Mouse (Mus musculus) cortical plate, adult 2 months (tissue): Measurements from ENCODE around the gene Pmis2.

Experiments used
- CTCF ChIP-seq: fragments of 200-500 bp; IDR thresholded peaks from 2 replicates; pipeline ENCODE4 v1.5.1; 2011; ENCODE audit warnings: mild to moderate bottlenecking, control low read depth, low read length; ENCODE audit not compliant: insufficient read depth; ENCODE audit errors: extremely low read depth
- POLR2A ChIP-seq: fragments of 200-500 bp; IDR thresholded peaks from 2 replicates; pipeline ENCODE4 v1.6.1; 2011; ENCODE audit warnings: mild to moderate bottlenecking, low read length, control low read depth; ENCODE audit not compliant: insufficient read depth; ENCODE audit errors: extremely low read depth

GRCm38 (mm10) chr7:30649591-30650540 is 21.5 kb downstream of the Pmis2 start, which contains the start of gene Rbm42:
- TF ChIP-seq POLR2A (peak; percentile 55; the same call in 1 of the 2 replicates), CTCF (no peak)
